Mouse (Mus musculus) megakaryocyte-erythroid progenitor cell, adult 5 weeks (primary cell): ENCODE measurements around the gene Mpv17l. TPM values are rescaled to one million over a fixed set of nuclear protein-coding genes. Genes with fewer than 3 reads are reported as not detected.

Source experiments
- polyA plus RNA-seq: library from polyadenylated mRNA; stranded (reverse); fragments of >175 nt; gene quantifications from 2 replicates; pipeline ENCODE4 v1.2.3, GENCODE M21; 2012

Mpv17l gene
- polyA plus RNA-seq: 0.02 and 0.07 TPM in 2 replicates

GRCm38 (mm10) chr16:13902888-13903483 lies at the start of gene Mpv17l, which contains the start of gene Pdxdc1:
Gene Mpv17l, plus strand, starts transcription at chr16:13903161.
Gene Pdxdc1, minus strand, starts transcription at chr16:13903131.

GRCm38 (mm10) chr16:13986574-13987478 lies 83.9 kb downstream of the Mpv17l start, which contains the start of the genes 2900011O08Rik and Ifitm7:
Gene 2900011O08Rik, plus strand, starts transcription at chr16:13986604.
Gene Ifitm7, minus strand, starts transcription at chr16:13986888.

Other genes starting within 250 kb of the Mpv17l start
- gene Parn, start 235.0 kb upstream of the Mpv17l start, polyA plus RNA-seq: 34.8 and 37.5 TPM in 2 replicates
- gene Bfar, start 231.3 kb upstream of the Mpv17l start, polyA plus RNA-seq: 3.1 and 4.2 TPM in 2 replicates
- gene 3110001I22Rik, start 231.2 kb upstream of the Mpv17l start, polyA plus RNA-seq: 1.5 and 1.7 TPM in 2 replicates
- not detected in 2 replicates for gene Pla2g10, start 172.2 kb upstream of the Mpv17l start, polyA plus RNA-seq
- 11.3 and 12.5 TPM in 2 replicates for gene Rrn3, start 122.5 kb upstream of the Mpv17l start, polyA plus RNA-seq
- gene Ntan1, start 84.3 kb upstream of the Mpv17l start, polyA plus RNA-seq: 18.8 and 22.9 TPM in 2 replicates
- 50.1 and 57.6 TPM in 2 replicates for gene Pdxdc1, start within 50 bp of the Mpv17l start, polyA plus RNA-seq
- 0.10 and 0.26 TPM in 2 replicates for gene 2900011O08Rik, start 83.4 kb downstream of the Mpv17l start, polyA plus RNA-seq
- 5.3 and 5.9 TPM in 2 replicates for gene Ifitm7, start 83.7 kb downstream of the Mpv17l start, polyA plus RNA-seq